Mouse (Mus musculus): ENCODE results near the gene P2rx1. TPM values are rescaled to one million over a fixed set of nuclear protein-coding genes. Genes with fewer than 3 reads are reported as not detected.

Gene P2rx1
- polyA plus RNA-seq, 1 experiment from 2014 or later, result 3.5 TPM

GRCm38 (mm10) chr11:73052795-73053194, 53.9 kb downstream of the P2rx1 start:
- Histone ChIP-seq H3K27me3 (no peaks in the 10 kb centered on the region), H3K36me3 (peaks cover 49% of the 10 kb centered on the region), H3K9me3 (no peaks in the 10 kb centered on the region), H3K4me2 (no peak overlapping the region), H3K27ac (no peak overlapping the region), H3K9ac (no peak overlapping the region), H3K4me1 (peaks cover 14% of the 10 kb centered on the region), H3K4me3 (no peak overlapping the region)
- no peak for ATAC-seq (ENCODE audit: insufficient number of reproducible peaks, low FRiP score, low TSS enrichment, low read depth)
- WGBS, result 96% methylated on average over 1 of the region's 1 CpGs

GRCm38 (mm10) chr11:73057701-73058100, 58.8 kb downstream of the P2rx1 start:
- H3K36me3 ChIP-seq, result peaks cover 58% of the 10 kb centered on the region
- H3K4me2 ChIP-seq, result no peak overlapping the region
- no peak overlapping the region for H3K4me3 ChIP-seq
- H3K27ac ChIP-seq, result no peak overlapping the region
- no peak overlapping the region for H3K9ac ChIP-seq
- no peak for ATAC-seq (ENCODE audit: insufficient number of reproducible peaks, low FRiP score, low TSS enrichment, low read depth)
- 94% methylated on average over 5 of the region's 5 CpGs for WGBS
- H3K4me1 ChIP-seq, result no peaks in the 10 kb centered on the region
- H3K27me3 ChIP-seq, result no peaks in the 10 kb centered on the region
- H3K9me3 ChIP-seq, result no peaks in the 10 kb centered on the region

- Histone ChIP-seq H3K4me3 (no peak overlapping the region), H3K27ac (no peak overlapping the region), H3K27me3 (no peaks in the 10 kb centered on the region), H3K9ac (no peak overlapping the region), H3K9me3 (no peaks in the 10 kb centered on the region), H3K36me3 (peaks cover 44% of the 10 kb centered on the region), H3K4me2 (no peak overlapping the region), H3K4me1 (no peaks in the 10 kb centered on the region)
- ATAC-seq (ENCODE audit: insufficient number of reproducible peaks, low FRiP score, low TSS enrichment, low read depth), result no peak
- WGBS, result 81% methylated on average over 3 of the region's 3 CpGs
Observed at GRCm38 (mm10) chr11:73059630-73060029, 60.7 kb downstream of the P2rx1 start.

- H3K27ac ChIP-seq, result no peak overlapping the region
- 92% methylated on average over 3 of the region's 3 CpGs for WGBS
- no peaks in the 10 kb centered on the region for H3K4me1 ChIP-seq
- H3K4me3 ChIP-seq, result no peak overlapping the region
- no peak for ATAC-seq (ENCODE audit: insufficient number of reproducible peaks, low FRiP score, low TSS enrichment, low read depth)
- peaks cover 40% of the 10 kb centered on the region for H3K36me3 ChIP-seq
- no peaks in the 10 kb centered on the region for H3K9me3 ChIP-seq
- no peak overlapping the region for H3K4me2 ChIP-seq
- no peaks in the 10 kb centered on the region for H3K27me3 ChIP-seq
- no peak overlapping the region for H3K9ac ChIP-seq
Observed at GRCm38 (mm10) chr11:73061413-73061812, 62.5 kb downstream of the P2rx1 start.

Small RNAs within 50 kb of the gene (microRNA-seq; reads per million reads assigned to microRNA genes)
- not detected for gene Gm44467

Other genes starting within 250 kb of the P2rx1 start
- gene Cyb5d2, start 203.0 kb upstream of the P2rx1 start, polyA plus RNA-seq (2015; fragmentation: Nextera tagmentation; extraction: Ambion mirVana), result 7.6 and 8.2 TPM in 2 replicates
- 8.6 and 9.2 TPM in 2 replicates for gene Zzef1, start 202.9 kb upstream of the P2rx1 start, polyA plus RNA-seq (2015; fragmentation: Nextera tagmentation; extraction: Ambion mirVana)
- gene Atp2a3, start 37.9 kb upstream of the P2rx1 start, polyA plus RNA-seq (2015; fragmentation: Nextera tagmentation; extraction: Ambion mirVana), result 2.5 and 2.6 TPM in 2 replicates
- gene Camkk1, start 19.9 kb downstream of the P2rx1 start, polyA plus RNA-seq (2015; fragmentation: Nextera tagmentation; extraction: Ambion mirVana), result 12.0 and 13.2 TPM in 2 replicates
- gene Ncbp3, start 48.7 kb downstream of the P2rx1 start, polyA plus RNA-seq (2015; fragmentation: Nextera tagmentation; extraction: Ambion mirVana), result 10.5 and 11.3 TPM in 2 replicates
- 0.20 and 0.24 TPM in 2 replicates for gene Itgae, start 91.5 kb downstream of the P2rx1 start, polyA plus RNA-seq (2015; fragmentation: Nextera tagmentation; extraction: Ambion mirVana)
- gene Haspin, start 139.2 kb downstream of the P2rx1 start, polyA plus RNA-seq (2015; fragmentation: Nextera tagmentation; extraction: Ambion mirVana), result 10.8 and 11.0 TPM in 2 replicates
- gene P2rx5, start 161.3 kb downstream of the P2rx1 start, polyA plus RNA-seq (2015; fragmentation: Nextera tagmentation; extraction: Ambion mirVana), result 1.2 and 2.0 TPM in 2 replicates
- gene Emc6, start 177.9 kb downstream of the P2rx1 start, polyA plus RNA-seq (2015; fragmentation: Nextera tagmentation; extraction: Ambion mirVana), result 91.9 and 95.4 TPM in 2 replicates
- 217 and 224 TPM in 2 replicates for gene Tax1bp3, start 178.0 kb downstream of the P2rx1 start, polyA plus RNA-seq (2015; fragmentation: Nextera tagmentation; extraction: Ambion mirVana)
- 22.0 and 24.6 TPM in 2 replicates for gene Ctns, start 199.9 kb downstream of the P2rx1 start, polyA plus RNA-seq (2015; fragmentation: Nextera tagmentation; extraction: Ambion mirVana)
- gene Shpk, start 200.4 kb downstream of the P2rx1 start, polyA plus RNA-seq (2015; fragmentation: Nextera tagmentation; extraction: Ambion mirVana), result 2.8 and 3.0 TPM in 2 replicates
- 0.09 and 0.13 TPM in 2 replicates for gene Trpv1, start 235.2 kb downstream of the P2rx1 start, polyA plus RNA-seq (2015; fragmentation: Nextera tagmentation; extraction: Ambion mirVana)

Measured in limb, embryonic 15.5 days (tissue).